Mouse (Mus musculus) telencephalon, adult 2 months (tissue): ENCODE measurements around the gene Cox10.
"Not testable (repeated sequence)": the region's sequence is repeated elsewhere in the genome, so short reads cannot be mapped to it uniquely, and the experiment has no call there.

Source experiments
- DNase-seq: peaks from one replicate; pipeline ENCODE4 v3.0.0-alpha.2; 2011; ENCODE audit warnings: low read depth, low spot score

Cox10 gene

GRCm38 (mm10) chr11:64078956-64079726 lies at the start of gene Cox10:
Gene Cox10, minus strand, starts transcription at chr11:64079468.
- DNase-seq: peak; percentile 74

- DNase-seq: no peak
Measured at GRCm38 (mm10) chr11:64128016-64128415, 48.7 kb upstream of the Cox10 start.

GRCm38 (mm10) chr11:64125471-64125870 lies 46.2 kb upstream of the Cox10 start:
- no peak for DNase-seq

- DNase-seq: not testable (repeated sequence)
Measured at GRCm38 (mm10) chr11:64123174-64123573, 43.9 kb upstream of the Cox10 start.

GRCm38 (mm10) chr11:64116711-64117110 lies 37.4 kb upstream of the Cox10 start:
- DNase-seq: no peak

- no peak for DNase-seq
Measured at GRCm38 (mm10) chr11:64115822-64116221, 36.6 kb upstream of the Cox10 start.

- no peak for DNase-seq
Measured at GRCm38 (mm10) chr11:64115101-64115500, 35.8 kb upstream of the Cox10 start.

- no peak for DNase-seq
Measured at GRCm38 (mm10) chr11:64100060-64100459, 20.8 kb upstream of the Cox10 start.

GRCm38 (mm10) chr11:64093058-64093457 lies 13.8 kb upstream of the Cox10 start:
- no peak for DNase-seq

GRCm38 (mm10) chr11:64091150-64091549 lies 11.9 kb upstream of the Cox10 start:
- DNase-seq: no peak

- no peak for DNase-seq
Measured at GRCm38 (mm10) chr11:64089682-64090081, 10.4 kb upstream of the Cox10 start.

GRCm38 (mm10) chr11:64085888-64086287 lies 6.6 kb upstream of the Cox10 start:
- DNase-seq: no peak

GRCm38 (mm10) chr11:64079727-64080081 lies 436 bp upstream of the Cox10 start:
- DNase-seq: no peak

- DNase-seq: no peak
Measured at GRCm38 (mm10) chr11:64076212-64076611, 3.1 kb downstream of the Cox10 start.

- DNase-seq: no peak
Measured at GRCm38 (mm10) chr11:64073379-64073778, 5.9 kb downstream of the Cox10 start.

GRCm38 (mm10) chr11:64071536-64071935 lies 7.7 kb downstream of the Cox10 start:
- DNase-seq: no peak

GRCm38 (mm10) chr11:64066001-64066400 lies 13.3 kb downstream of the Cox10 start:
- DNase-seq: no peak

- no peak for DNase-seq
Measured at GRCm38 (mm10) chr11:64063130-64063529, 16.1 kb downstream of the Cox10 start.

GRCm38 (mm10) chr11:64062226-64062625 lies 17.0 kb downstream of the Cox10 start:
- no peak for DNase-seq

GRCm38 (mm10) chr11:64059305-64059704 lies 20.0 kb downstream of the Cox10 start:
- no peak for DNase-seq

GRCm38 (mm10) chr11:64058474-64058873 lies 20.8 kb downstream of the Cox10 start:
- peak; percentile 79 for DNase-seq

GRCm38 (mm10) chr11:64053371-64053770 lies 25.9 kb downstream of the Cox10 start:
- DNase-seq: no peak

GRCm38 (mm10) chr11:64051195-64051968 lies 27.9 kb downstream of the Cox10 start:
- DNase-seq: no peak
